Mouse (Mus musculus) G1E (cell line): ENCODE measurements at regions not wholly inside any gene's neighbourhood (a gene's known extent, or its start where the extent isn't known, plus 50 kb on each side); places are given as distances from the start of the nearest gene placed in this dataset.

Experiments
- ATAC-seq: 2 replicates; pipeline ENCODE4 v1.8.0; 2016; ENCODE audit warnings: mild to moderate bottlenecking; ENCODE audit not compliant: insufficient number of reproducible peaks, poor library complexity, low FRiP score, severe bottlenecking; ENCODE audit errors: extremely low read depth
- DNase-seq: peaks from one replicate; pipeline ENCODE4 v3.0.0; 2012; ENCODE audit warnings: low spot score
- H3K27me3 ChIP-seq: 2 replicates; pipeline ENCODE4 v1.6.1; 2012; ENCODE audit warnings: mild to moderate bottlenecking, low read length, inconsistent platforms; ENCODE audit not compliant: insufficient read depth
- H3K36me3 ChIP-seq: replicated peaks from 2 replicates; pipeline ENCODE3; 2012; ENCODE audit warnings: mild to moderate bottlenecking, inconsistent platforms
- H3K4me1 ChIP-seq: 2 replicates; pipeline ENCODE4 v1.6.1; 2012; ENCODE audit warnings: low read depth, low read length, inconsistent platforms, mixed read lengths; ENCODE audit not compliant: insufficient read depth
- H3K4me3 ChIP-seq: 2 replicates; pipeline ENCODE4 v1.5.1; 2012; ENCODE audit warnings: low read depth, mild to moderate bottlenecking, inconsistent platforms, low read length, moderate library complexity, mixed read lengths
- H3K9me3 ChIP-seq: replicated peaks from 2 replicates; pipeline ENCODE4 v1.6.1; 2012; ENCODE audit warnings: inconsistent platforms
- CTCF ChIP-seq: IDR thresholded peaks from 2 replicates; pipeline ENCODE4 v1.5.1; 2012; ENCODE audit warnings: low read depth, low read length, inconsistent platforms, mixed read lengths
- GATA1 ChIP-seq: IDR thresholded peaks from 2 replicates; pipeline ENCODE4 v1.6.1; 2012; ENCODE audit warnings: borderline replicate concordance, low read length, inconsistent platforms, mixed read lengths
- GATA2 ChIP-seq: IDR thresholded peaks from 2 replicates; pipeline ENCODE4 v1.6.1; 2012; ENCODE audit warnings: low read depth, low read length, inconsistent platforms, borderline replicate concordance
- POLR2AphosphoS5 ChIP-seq: IDR thresholded peaks from 2 replicates; pipeline ENCODE4 v1.6.1; 2012; ENCODE audit warnings: low read depth, low read length, inconsistent platforms; ENCODE audit not compliant: insufficient replicate concordance
- TAL1 ChIP-seq: conservative IDR thresholded peaks from 2 replicates; pipeline ENCODE4 v1.6.1; 2012; ENCODE audit warnings: low read depth, low read length, inconsistent platforms, mixed read lengths

DNA sequence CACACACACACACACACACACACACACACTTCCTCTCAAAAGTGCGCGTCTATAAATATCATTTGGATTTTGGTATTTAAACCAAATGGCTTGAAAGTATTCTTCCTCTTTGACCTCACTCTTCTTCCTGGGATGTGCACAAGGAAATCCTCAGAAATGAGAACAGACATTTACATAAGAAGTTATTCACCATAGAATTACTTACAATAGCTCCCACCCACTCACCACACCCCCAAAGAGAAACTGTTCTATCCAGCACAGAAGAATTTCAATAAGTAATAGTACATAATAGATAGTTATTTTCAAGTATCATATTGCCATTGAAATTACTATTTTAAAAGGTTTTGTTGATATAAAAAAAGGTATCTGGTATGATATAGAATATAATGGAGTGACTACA, 140.1 kb upstream of the 4933402D24Rik start:
- peaks cover 3% of the 10 kb centered on the region; the same call in 1 of the 2 replicates for H3K27me3 ChIP-seq
- DNase-seq (no peak), ATAC-seq (no peak)
- H3K4me3 ChIP-seq, result no peak overlapping the region
- no peaks in the 10 kb centered on the region for H3K9me3 ChIP-seq
- no peaks in the 10 kb centered on the region for H3K4me1 ChIP-seq
- H3K36me3 ChIP-seq, result no peaks in the 10 kb centered on the region
- TF ChIP-seq GATA2 (no peak), TAL1 (no peak), POLR2AphosphoS5 (no peak), GATA1 (no peak), CTCF (no peak)

GRCm38 (mm10) chr1:63903620-63904019, 134.6 kb upstream of the 4933402D24Rik start:
- DNase-seq (no peak), ATAC-seq (no peak)
- H3K4me3 ChIP-seq, result no peak overlapping the region
- H3K36me3 ChIP-seq, result no peaks in the 10 kb centered on the region
- no peaks in the 10 kb centered on the region for H3K9me3 ChIP-seq
- TF ChIP-seq POLR2AphosphoS5 (no peak), TAL1 (no peak)
- H3K27me3 ChIP-seq, result no peaks in the 10 kb centered on the region
- H3K4me1 ChIP-seq, result no peaks in the 10 kb centered on the region

DNA sequence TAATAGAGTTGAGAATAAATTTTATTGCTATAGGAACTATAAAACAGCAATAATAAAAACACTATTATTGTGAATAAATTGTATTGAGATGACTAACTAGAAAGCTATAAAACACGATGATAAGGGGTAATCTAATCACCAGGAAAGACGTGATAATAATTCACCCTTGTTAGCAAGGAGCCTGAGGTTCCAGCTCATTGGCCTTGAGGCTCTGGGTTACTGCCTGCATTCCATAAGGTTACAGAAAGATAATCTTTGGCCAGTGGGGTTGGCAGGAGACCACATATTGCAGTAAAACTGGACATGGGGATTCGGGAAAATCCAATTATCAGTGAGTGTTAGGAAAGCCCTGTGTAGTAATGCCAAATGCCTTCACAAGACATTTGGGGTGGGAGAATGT, 134.1 kb upstream of the 4933402D24Rik start:
- TF ChIP-seq TAL1 (no peak), GATA2 (no peak), GATA1 (no peak), CTCF (no peak), POLR2AphosphoS5 (no peak)
- Histone ChIP-seq H3K9me3 (no peaks in the 10 kb centered on the region), H3K27me3 (no peaks in the 10 kb centered on the region; the same call in 1 of the 2 replicates), H3K4me3 (no peak overlapping the region), H3K36me3 (no peaks in the 10 kb centered on the region), H3K4me1 (no peaks in the 10 kb centered on the region)
- ATAC-seq, result no peak
- DNase-seq, result no peak

DNA sequence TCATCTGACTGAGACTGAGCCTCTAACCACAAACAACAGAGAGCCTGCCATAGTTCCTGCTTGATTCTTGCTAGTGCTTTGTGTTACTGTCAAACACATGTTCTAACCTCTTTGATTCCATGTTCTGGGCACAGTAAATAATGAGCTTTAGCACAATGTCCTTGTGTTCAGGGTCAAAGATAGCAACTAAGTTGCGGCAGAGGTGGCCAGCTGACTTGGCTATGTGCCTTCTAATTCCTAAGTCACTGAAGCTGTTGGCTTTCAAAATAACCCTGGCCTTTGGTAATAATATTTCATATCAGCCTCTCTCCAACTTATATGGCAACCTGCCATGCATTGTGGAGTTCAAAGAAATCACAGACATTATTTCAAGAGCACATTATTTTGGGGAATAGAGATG, 133.3 kb upstream of the 4933402D24Rik start:
- ATAC-seq, result no peak
- Histone ChIP-seq H3K36me3 (no peaks in the 10 kb centered on the region), H3K9me3 (no peaks in the 10 kb centered on the region), H3K4me3 (no peak overlapping the region), H3K4me1 (no peaks in the 10 kb centered on the region), H3K27me3 (no peaks in the 10 kb centered on the region; the same call in 1 of the 2 replicates)
- no peak for DNase-seq
- no peak for TF ChIP-seq GATA1
- no peak for TF ChIP-seq CTCF
- TF ChIP-seq GATA2, result no peak
- TF ChIP-seq TAL1, result no peak
- TF ChIP-seq POLR2AphosphoS5, result no peak

DNA sequence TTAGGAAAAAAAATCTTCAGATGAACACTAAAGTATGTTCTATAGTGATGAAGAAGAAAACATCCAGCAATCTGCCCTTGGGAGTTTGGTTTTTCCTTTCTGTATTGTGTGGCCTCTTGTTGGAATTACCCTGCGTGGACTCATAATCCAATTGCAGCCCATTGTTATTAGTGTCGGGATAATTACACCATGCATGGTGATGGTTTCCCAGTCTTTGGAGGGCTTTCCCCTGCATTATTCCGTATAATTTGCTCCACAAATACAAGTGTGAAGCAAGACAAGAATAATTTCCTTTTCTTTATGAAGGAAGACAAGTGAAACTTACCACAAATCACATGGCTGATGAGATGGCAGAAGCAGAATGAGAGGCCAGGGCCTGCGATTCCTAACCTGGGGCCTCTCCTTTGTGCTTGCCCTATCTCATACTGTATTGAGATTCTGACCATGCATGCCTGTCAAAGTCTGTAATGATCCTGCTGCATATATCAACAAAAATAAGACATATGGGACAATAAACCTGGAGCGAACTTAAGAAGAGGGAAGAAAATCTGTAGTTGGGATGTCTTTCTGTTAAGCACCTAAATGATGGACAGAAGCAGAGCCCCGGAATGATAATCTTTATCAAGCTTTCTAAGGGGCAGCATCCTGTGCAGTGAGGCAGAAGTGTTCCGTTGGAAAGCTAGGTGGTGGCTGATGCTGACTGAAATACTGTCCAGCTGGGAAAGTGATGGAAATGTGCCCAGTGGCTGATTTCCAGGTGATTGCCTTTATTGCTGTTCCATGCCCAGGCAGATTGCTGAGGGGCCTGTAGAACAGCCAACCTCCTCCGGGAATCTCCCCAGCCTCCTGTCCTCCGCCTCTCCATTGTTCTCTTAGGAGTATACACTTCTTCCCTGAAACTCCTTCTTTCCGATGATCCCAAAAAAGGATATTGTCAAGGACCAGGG, 130.8 kb upstream of the 4933402D24Rik start:
- Histone ChIP-seq H3K9me3 (no peaks in the 10 kb centered on the region), H3K4me1 (no peaks in the 10 kb centered on the region), H3K36me3 (no peaks in the 10 kb centered on the region), H3K27me3 (no peaks in the 10 kb centered on the region; the same call in 1 of the 2 replicates), H3K4me3 (no peak overlapping the region)
- no peak for TF ChIP-seq GATA1
- no peak for TF ChIP-seq TAL1
- no peak for TF ChIP-seq CTCF
- TF ChIP-seq POLR2AphosphoS5, result no peak
- TF ChIP-seq GATA2, result no peak
- DNase-seq, result no peak
- no peak for ATAC-seq

DNA sequence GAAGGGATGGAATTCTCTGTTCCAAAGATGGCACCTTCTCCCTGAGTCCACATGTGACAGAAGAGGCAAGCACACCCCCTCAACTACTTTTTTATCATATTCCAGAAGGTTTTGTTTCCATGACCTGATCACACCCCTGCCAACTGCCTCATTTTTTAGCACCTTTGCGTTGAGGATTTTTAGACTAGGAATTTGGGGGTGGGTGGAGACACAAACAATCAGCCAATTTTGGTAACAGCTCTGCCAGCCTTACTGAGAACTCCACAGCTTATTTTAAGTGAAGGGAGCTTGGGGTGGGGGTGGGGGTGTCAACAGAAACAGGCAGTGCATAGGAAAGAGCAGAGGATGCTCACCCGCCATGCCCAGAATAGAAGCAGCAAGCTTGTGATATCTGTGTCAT, 129.7 kb upstream of the 4933402D24Rik start:
- no peak for TF ChIP-seq POLR2AphosphoS5
- no peak for TF ChIP-seq GATA2
- no peak for TF ChIP-seq TAL1
- no peak for TF ChIP-seq CTCF
- TF ChIP-seq GATA1, result no peak
- no peaks in the 10 kb centered on the region for H3K9me3 ChIP-seq
- H3K4me3 ChIP-seq, result no peak overlapping the region
- ATAC-seq (no peak), DNase-seq (no peak)
- no peaks in the 10 kb centered on the region; the same call in 1 of the 2 replicates for H3K27me3 ChIP-seq
- no peaks in the 10 kb centered on the region for H3K36me3 ChIP-seq
- H3K4me1 ChIP-seq, result no peaks in the 10 kb centered on the region
